ENCODE assay signal across 8 mouse cellular contexts in genomic region chr2:173000921-173001320, GRCm38 (mm10). TPM values are rescaled to one million over a fixed set of nuclear protein-coding genes. Genes with fewer than 3 reads are reported as not detected.
A peak's percentile ranks its signal among the peaks of the same experiment; 100 is the strongest.
DNase-seq lines count a peak whose midpoint lies in the region; ATAC-seq and TF ChIP-seq lines count a peak whose summit lies in the region.

No protein-coding gene starts in this region.

- H3K36me3 ChIP-seq in lung, embryonic 14.5 days (ENCODE audit: insufficient read depth), result peaks cover 47% of the 10 kb centered on the region
- H3K36me3 ChIP-seq in hindbrain, embryonic 15.5 days, result peaks cover 28% of the 10 kb centered on the region
- H3K36me3 ChIP-seq in midbrain, embryonic 14.5 days (ENCODE audit: control insufficient read depth, insufficient read depth, low read length), result peaks cover 30% of the 10 kb centered on the region

- H3K27me3 ChIP-seq in lung, embryonic 14.5 days (ENCODE audit: insufficient read depth, low read length), result no peaks in the 10 kb centered on the region
- H3K27me3 ChIP-seq in hindbrain, embryonic 15.5 days, result peaks cover 5% of the 10 kb centered on the region; the same call in 1 of the 2 replicates
- no peaks in the 10 kb centered on the region for H3K27me3 ChIP-seq in midbrain, embryonic 14.5 days (ENCODE audit: control insufficient read depth, insufficient read depth, low read length)

- no peak overlapping the region for H3K27ac ChIP-seq in lung, embryonic 14.5 days (ENCODE audit: low read depth)
- H3K27ac ChIP-seq in hindbrain, embryonic 15.5 days (replicated peaks), result 0 out of 2 replicates have a peak overlapping the region, but pooled peaks have one; percentile 86
- H3K27ac ChIP-seq in midbrain, embryonic 14.5 days (replicated peaks; ENCODE audit: low read depth, low read length), result no peak overlapping the region

- peak overlapping the region; percentile 91 for H3K9ac ChIP-seq in lung, embryonic 14.5 days
- H3K9ac ChIP-seq in hindbrain, embryonic 15.5 days, result peak overlapping the region; percentile 90
- H3K9ac ChIP-seq in midbrain, embryonic 14.5 days (replicated peaks; ENCODE audit: low read length), result peak overlapping the region; percentile 88

- ATAC-seq in lung, embryonic 14.5 days (ENCODE audit: insufficient read depth), result no peak
- no peak for ATAC-seq in hindbrain, embryonic 15.5 days (ENCODE audit: low FRiP score, low read depth)
- no peak for ATAC-seq in midbrain, embryonic 14.5 days (ENCODE audit: low FRiP score, low TSS enrichment)
- ATAC-seq in erythroid progenitor cell, adult 5-6 weeks (replicated peaks; ENCODE audit: low FRiP score, poor library complexity, severe bottlenecking), result no peak

- peak overlapping the region; percentile 89 for H3K4me2 ChIP-seq in lung, embryonic 14.5 days
- H3K4me2 ChIP-seq in hindbrain, embryonic 15.5 days, result peak overlapping the region; percentile 82
- H3K4me2 ChIP-seq in midbrain, embryonic 14.5 days (ENCODE audit: low read length), result peak overlapping the region; percentile 90

- H3K4me1 ChIP-seq in lung, embryonic 14.5 days (ENCODE audit: insufficient read depth), result 0 out of 2 replicates have a peak, but pooled peaks cover 5% of the 10 kb centered on the region
- H3K4me1 ChIP-seq in hindbrain, embryonic 15.5 days (replicated peaks), result peaks cover 15% of the 10 kb centered on the region
- peaks cover 11% of the 10 kb centered on the region; the same call in 1 of the 2 replicates for H3K4me1 ChIP-seq in midbrain, embryonic 14.5 days (ENCODE audit: control insufficient read depth, insufficient read depth, low read length)

- 13% methylated on average over 8 of the region's 8 CpGs for WGBS in lung, embryonic 14.5 days
- WGBS in hindbrain, embryonic 15.5 days, result 21% methylated on average over 8 of the region's 8 CpGs
- WGBS in midbrain, embryonic 14.5 days, result 18% methylated on average over 8 of the region's 8 CpGs

- no peaks in the 10 kb centered on the region for H3K9me3 ChIP-seq in lung, embryonic 14.5 days (ENCODE audit: low read depth, low read length)
- H3K9me3 ChIP-seq in hindbrain, embryonic 15.5 days, result no peaks in the 10 kb centered on the region
- H3K9me3 ChIP-seq in midbrain, embryonic 14.5 days (ENCODE audit: control insufficient read depth, low read length), result no peaks in the 10 kb centered on the region

- DNase-seq in lung, embryonic 14.5 days, result peak; percentile 17
- no peak for DNase-seq in lung, adult 18-20 months
- peak; percentile 28 for DNase-seq in c-Kit-negative CD71-positive TER-119-positive erythroid progenitor cells, embryonic 14.5 days (ENCODE audit: low read depth, low spot score)
- DNase-seq in midbrain, embryonic 14.5 days, result no peak
- DNase-seq in ovary, postnatal 14 days (ENCODE audit: low spot score), result no peak
- DNase-seq in adrenal gland, postnatal 10 days, result no peak

- peak overlapping the region; percentile 94 for H3K4me3 ChIP-seq in lung, embryonic 14.5 days (ENCODE audit: low read depth, low read length)
- peak overlapping the region; percentile 83 for H3K4me3 ChIP-seq in hindbrain, embryonic 15.5 days
- peak overlapping the region; percentile 97 for H3K4me3 ChIP-seq in midbrain, embryonic 14.5 days (replicated peaks; ENCODE audit: low read depth, low read length)

- TF ChIP-seq CTCF in lung, embryonic 14.5 days (IDR thresholded peaks at IDR 0.05; ENCODE audit: low read depth), result no peak

RNA-seq across cellular contexts. Expression of gene Rae1, which starts 1.0 kb away (rescaled TPM):
- 137 and 142 TPM in 2 replicates for polyA plus RNA-seq in lung, embryonic 14.5 days (2014; fragmentation: Nextera tagmentation; extraction: Ambion mirVana)
- polyA plus RNA-seq in hindbrain, embryonic 15.5 days (2015; fragmentation: Nextera tagmentation; extraction: Ambion mirVana), result 111 and 112 TPM in 2 replicates
- polyA plus RNA-seq in midbrain, embryonic 14.5 days (2014; fragmentation: Nextera tagmentation; extraction: Ambion mirVana), result 115 and 127 TPM in 2 replicates
- total RNA-seq in adrenal gland, postnatal 10 days (2021), result 10 to 100 TPM; 51.6 to 54.8 TPM
- total RNA-seq in erythroid progenitor cell, adult 5-6 weeks (2015; ENCODE audit: low replicate concordance), result 42.3 and 93.0 TPM in 2 replicates
- 40.6 and 66.0 TPM in 2 replicates for total RNA-seq in erythroid progenitor cell, adult 5-6 weeks (2017; ENCODE audit: low replicate concordance)

RNA-seq across cellular contexts. Expression of gene Rbm38, which starts 19.4 kb away (rescaled TPM):
- 45.6 and 45.8 TPM in 2 replicates for polyA plus RNA-seq in lung, embryonic 14.5 days (2014; fragmentation: Nextera tagmentation; extraction: Ambion mirVana)
- 14.1 and 17.3 TPM in 2 replicates for polyA plus RNA-seq in hindbrain, embryonic 15.5 days (2015; fragmentation: Nextera tagmentation; extraction: Ambion mirVana)
- 17.1 and 18.8 TPM in 2 replicates for polyA plus RNA-seq in midbrain, embryonic 14.5 days (2014; fragmentation: Nextera tagmentation; extraction: Ambion mirVana)
- total RNA-seq in adrenal gland, postnatal 10 days (2021), result 10 to 100 TPM; 25.3 to 39.6 TPM
- 671 and 849 TPM in 2 replicates for total RNA-seq in erythroid progenitor cell, adult 5-6 weeks (2015; ENCODE audit: low replicate concordance)
- total RNA-seq in erythroid progenitor cell, adult 5-6 weeks (2017; ENCODE audit: low replicate concordance), result 216 and 291 TPM in 2 replicates

RNA-seq across cellular contexts. Expression of gene Spo11, which starts 23.4 kb away (rescaled TPM):
- polyA plus RNA-seq in lung, embryonic 14.5 days (2014; fragmentation: Nextera tagmentation; extraction: Ambion mirVana), result 0.13 and 0.15 TPM in 2 replicates
- polyA plus RNA-seq in hindbrain, embryonic 15.5 days (2015; fragmentation: Nextera tagmentation; extraction: Ambion mirVana), result 0.96 and 1.4 TPM in 2 replicates
- polyA plus RNA-seq in midbrain, embryonic 14.5 days (2014; fragmentation: Nextera tagmentation; extraction: Ambion mirVana), result 0.68 TPM in 1 of 2 replicates, not detected in the other
- not detected for total RNA-seq in adrenal gland, postnatal 10 days (2021)
- total RNA-seq in erythroid progenitor cell, adult 5-6 weeks (2015; ENCODE audit: low replicate concordance), result not detected in 2 replicates
- not detected in 2 replicates for total RNA-seq in erythroid progenitor cell, adult 5-6 weeks (2017; ENCODE audit: low replicate concordance)

Comparison
In these comparisons a context has a peak if more than half of its experiments do, and no peak if none do; other contexts are left out.
1. DNase-seq: peak in lung, embryonic 14.5 days (single experiment) and c-Kit-negative CD71-positive TER-119-positive erythroid progenitor cells, embryonic 14.5 days (single experiment); none in lung, adult 18-20 months (0 of 2), midbrain, embryonic 14.5 days (single experiment), ovary, postnatal 14 days (single experiment) and adrenal gland, postnatal 10 days (single experiment).
2. Peak in every context shown above with its lines, with median percentiles within 50 percentile points of each other: H3K4me2 ChIP-seq, H3K4me3 ChIP-seq and H3K9ac ChIP-seq.